Mouse (Mus musculus) heart, embryonic 11.5 days (tissue): Measurements from ENCODE around the gene 4930524B15Rik. TPM values are rescaled to one million over a fixed set of nuclear protein-coding genes. Genes with fewer than 3 reads are reported as not detected.

ENCODE experiments used
- ATAC-seq: fragments of 200-750 bp; cut with Nextera tagmentation; replicated peaks from 2 replicates; pipeline ENCODE4 v1.8.0; 2017; ENCODE audit warnings: moderate library complexity; ENCODE audit not compliant: insufficient number of reproducible peaks, low FRiP score, low TSS enrichment
- H3K27ac ChIP-seq: fragments of 300-500 bp; sonication (generic); 2 replicates; pipeline ENCODE4 v1.5.1; 2014; ENCODE audit warnings: mild to moderate bottlenecking, low read depth, low read length
- H3K27me3 ChIP-seq: fragments of 300-500 bp; sonication (generic); 2 replicates; pipeline ENCODE4 v1.6.1; 2014; ENCODE audit warnings: mild to moderate bottlenecking, low read length, mixed read lengths; ENCODE audit not compliant: control insufficient read depth, insufficient read depth
- H3K36me3 ChIP-seq: fragments of 300-500 bp; sonication (generic); 2 replicates; pipeline ENCODE4 v1.6.1; 2014; ENCODE audit warnings: mild to moderate bottlenecking, low read length, moderate library complexity, mixed read lengths; ENCODE audit not compliant: control insufficient read depth, insufficient read depth
- H3K4me1 ChIP-seq: fragments of 300-500 bp; sonication (generic); 2 replicates; pipeline ENCODE4 v1.6.1; 2014; ENCODE audit warnings: low read length; ENCODE audit not compliant: control insufficient read depth, insufficient read depth
- H3K4me2 ChIP-seq: fragments of 300-500 bp; sonication (generic); 2 replicates; pipeline ENCODE4 v1.6.1; 2014; ENCODE audit warnings: mild to moderate bottlenecking, moderate library complexity
- H3K4me3 ChIP-seq: fragments of 300-500 bp; sonication (generic); 2 replicates; pipeline ENCODE4 v1.5.1; 2014; ENCODE audit warnings: low read depth, low read length
- H3K9ac ChIP-seq: fragments of 300-500 bp; sonication (generic); 2 replicates; pipeline ENCODE4 v1.6.1; 2014; ENCODE audit warnings: mild to moderate bottlenecking, low read depth, low read length, moderate library complexity
- H3K9me3 ChIP-seq: fragments of 300-500 bp; sonication (generic); replicated peaks from 2 replicates; pipeline ENCODE4 v1.6.1; 2016; ENCODE audit warnings: low read length; ENCODE audit not compliant: control insufficient read depth
- WGBS: fragments of 180-500 bp; shearing (Covaris S2); extraction: QIAGEN DNeasy Blood & Tissue Kit; methylation state at CpG from one replicate; pipeline ENCODE4 v1.1.7; 2014; ENCODE audit not compliant: insufficient replicate concordance; 5-methylcytosine and 5-hydroxymethylcytosine counted together
- polyA plus RNA-seq: library from polyadenylated mRNA; unstranded; fragments of >200 nt; fragmentation: Nextera tagmentation; extraction: Ambion mirVana; gene quantifications from 2 replicates; pipeline ENCODE4 v1.2.1, GENCODE M21; 2014

Gene 4930524B15Rik
- polyA plus RNA-seq, result 0.26 TPM in 1 of 2 replicates, not detected in the other

GRCm38 (mm10) chr11:31965256-31966134 is at the start of gene 4930524B15Rik:
4930524B15Rik (plus strand) TSS chr11:31965592.
- 32% methylated on average over 49 of the region's 49 CpGs for WGBS
- peak; percentile 63 for ATAC-seq
- peak within 1 kb of the TSS; percentile 38 for H3K4me3 ChIP-seq
- no peaks in the 10 kb centered on the region for H3K27me3 ChIP-seq
- peak within 1 kb of the TSS; percentile 77 for H3K4me2 ChIP-seq
- H3K27ac ChIP-seq, result no peak within 1 kb of the TSS
- no peaks in the 10 kb centered on the region for H3K36me3 ChIP-seq
- peak within 1 kb of the TSS; percentile 77 for H3K9ac ChIP-seq
- H3K9me3 ChIP-seq, result no peaks in the 10 kb centered on the region
- H3K4me1 ChIP-seq, result peaks cover 4% of the 10 kb centered on the region; the same call in 1 of the 2 replicates

DNA sequence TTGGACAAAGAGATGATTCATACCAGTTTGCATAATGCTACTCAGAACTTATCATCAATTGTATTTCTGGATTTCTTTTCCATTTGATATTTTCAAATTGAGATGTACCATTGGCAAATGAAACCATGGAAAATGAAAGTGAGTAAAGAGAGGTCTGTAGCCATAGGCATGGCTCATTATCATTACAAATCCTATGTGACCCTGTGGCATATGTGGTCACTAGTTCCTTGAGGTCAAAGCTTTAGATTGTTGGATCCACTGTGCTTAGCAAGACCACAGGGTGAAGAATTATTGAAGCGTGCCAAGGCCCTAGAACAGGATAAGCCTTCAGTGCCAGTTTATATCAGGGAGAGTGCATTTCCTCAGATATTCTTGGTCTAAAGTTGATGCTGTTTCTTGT is 47.6 kb upstream of the 4930524B15Rik start:
- no peaks in the 10 kb centered on the region for H3K27me3 ChIP-seq
- H3K4me3 ChIP-seq, result no peak overlapping the region
- H3K4me2 ChIP-seq, result no peak overlapping the region
- peaks cover 4% of the 10 kb centered on the region; the same call in 1 of the 2 replicates for H3K4me1 ChIP-seq
- ATAC-seq, result no peak
- H3K9me3 ChIP-seq, result no peaks in the 10 kb centered on the region
- peaks cover 4% of the 10 kb centered on the region; the same call in 1 of the 2 replicates for H3K36me3 ChIP-seq
- 95% methylated on average over 1 of the region's 1 CpGs for WGBS
- H3K9ac ChIP-seq, result no peak overlapping the region
- no peak overlapping the region for H3K27ac ChIP-seq

DNA sequence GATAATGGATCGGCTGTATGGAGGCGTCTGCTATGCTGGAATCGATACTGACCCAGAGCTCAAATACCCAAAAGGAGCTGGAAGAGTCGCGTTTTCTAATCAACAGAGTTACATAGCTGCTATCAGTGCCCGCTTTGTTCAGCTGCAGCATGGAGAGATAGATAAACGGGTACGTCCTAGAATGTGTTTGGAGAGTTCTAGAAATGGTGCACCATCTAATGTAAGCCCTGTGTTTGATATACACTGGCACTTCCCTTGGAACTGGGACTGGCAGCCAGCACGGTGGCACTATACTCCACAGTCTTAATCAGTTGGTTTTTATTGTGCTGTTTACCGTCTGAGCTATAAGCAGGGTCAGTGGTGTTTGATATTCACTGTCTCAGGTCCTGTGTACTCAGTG is 35.3 kb upstream of the 4930524B15Rik start:
- Histone ChIP-seq H3K4me3 (no peak overlapping the region), H3K4me1 (no peaks in the 10 kb centered on the region), H3K9ac (no peak overlapping the region), H3K4me2 (no peak overlapping the region), H3K27ac (no peak overlapping the region), H3K27me3 (no peaks in the 10 kb centered on the region), H3K36me3 (peaks cover 28% of the 10 kb centered on the region), H3K9me3 (no peaks in the 10 kb centered on the region)
- no peak for ATAC-seq
- WGBS, result 88% methylated on average over 10 of the region's 10 CpGs

- Histone ChIP-seq H3K4me2 (no peak overlapping the region), H3K27ac (no peak overlapping the region), H3K27me3 (no peaks in the 10 kb centered on the region), H3K9me3 (no peaks in the 10 kb centered on the region), H3K4me3 (no peak overlapping the region), H3K4me1 (peaks cover 8% of the 10 kb centered on the region; the same call in 1 of the 2 replicates), H3K9ac (no peak overlapping the region), H3K36me3 (peaks cover 5% of the 10 kb centered on the region)
- 24% methylated on average over 4 of the region's 4 CpGs for WGBS
- ATAC-seq, result peak; percentile 57; the same call in 1 of the 2 replicates
These were observed 29.7 kb upstream of the 4930524B15Rik start for GRCm38 (mm10) chr11:31935652-31936051.

GRCm38 (mm10) chr11:31936910-31937525 is 28.4 kb upstream of the 4930524B15Rik start:
- no peak for ATAC-seq
- Histone ChIP-seq H3K9me3 (no peaks in the 10 kb centered on the region), H3K4me2 (no peak overlapping the region), H3K36me3 (no peaks in the 10 kb centered on the region), H3K27ac (no peak overlapping the region), H3K27me3 (no peaks in the 10 kb centered on the region), H3K4me3 (no peak overlapping the region), H3K4me1 (peaks cover 8% of the 10 kb centered on the region; the same call in 1 of the 2 replicates), H3K9ac (no peak overlapping the region)
- WGBS, result 89% methylated on average over 10 of the region's 10 CpGs

- no peak for ATAC-seq
- Histone ChIP-seq H3K27me3 (no peaks in the 10 kb centered on the region), H3K9me3 (no peaks in the 10 kb centered on the region), H3K4me1 (peaks cover 2% of the 10 kb centered on the region; the same call in 1 of the 2 replicates), H3K27ac (no peak overlapping the region), H3K4me3 (no peak overlapping the region), H3K36me3 (no peaks in the 10 kb centered on the region), H3K9ac (no peak overlapping the region), H3K4me2 (no peak overlapping the region)
- WGBS, result 79% methylated on average over 13 of the region's 13 CpGs
These were observed 24.3 kb upstream of the 4930524B15Rik start for GRCm38 (mm10) chr11:31940898-31941639.

DNA sequence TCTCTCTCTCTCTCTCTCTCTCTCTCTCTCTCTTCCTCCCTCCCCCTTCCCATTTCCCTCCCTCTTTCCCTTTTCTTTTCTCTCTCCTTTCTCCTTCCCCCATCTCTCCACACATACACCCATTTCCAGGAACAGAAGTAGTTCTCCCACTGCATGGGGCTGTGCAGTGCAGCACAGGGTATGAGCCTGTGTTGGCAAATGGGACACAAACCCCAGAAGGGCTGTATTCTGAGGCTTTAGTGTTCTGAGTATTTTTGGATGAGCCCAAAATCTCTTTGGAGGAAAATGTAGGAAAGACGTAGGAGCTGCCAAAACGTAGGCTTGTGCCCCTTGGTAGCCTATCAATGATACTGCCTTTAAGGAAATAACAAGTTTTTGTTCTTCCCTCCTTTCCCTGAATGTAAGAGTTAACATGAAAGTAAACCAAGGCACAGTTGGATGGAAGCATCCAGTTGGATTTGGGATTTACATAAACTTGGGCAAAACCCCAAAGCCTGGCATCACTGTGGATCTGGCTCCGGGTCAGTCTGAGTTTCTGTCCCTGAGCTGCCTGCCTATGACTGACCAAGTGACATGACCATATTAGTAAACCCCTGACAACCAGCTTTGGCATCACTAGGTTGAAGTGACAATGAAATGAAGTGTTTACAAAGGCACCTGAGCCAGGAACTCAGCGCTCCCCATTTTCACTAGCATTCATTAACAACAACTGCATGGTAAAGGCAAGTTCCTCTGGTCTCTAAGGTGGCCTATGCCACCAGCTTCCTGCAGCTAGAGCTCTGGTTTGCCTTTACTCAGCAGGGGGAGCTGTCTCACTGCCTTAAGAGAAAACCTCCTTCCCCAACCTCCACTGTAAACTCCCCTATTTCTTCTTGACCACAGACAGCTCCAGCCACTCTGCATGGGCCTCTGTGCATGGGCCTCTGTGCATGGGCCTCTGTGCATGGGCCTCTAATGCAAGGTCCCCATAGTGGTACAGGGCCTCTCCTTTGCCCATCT is 23.5 kb upstream of the 4930524B15Rik start:
- Histone ChIP-seq H3K27me3 (no peaks in the 10 kb centered on the region), H3K27ac (no peak overlapping the region), H3K9ac (no peak overlapping the region), H3K9me3 (no peaks in the 10 kb centered on the region), H3K4me1 (no peaks in the 10 kb centered on the region), H3K4me3 (no peak overlapping the region), H3K4me2 (no peak overlapping the region), H3K36me3 (no peaks in the 10 kb centered on the region)
- WGBS, result 69% methylated on average over 4 of the region's 4 CpGs
- no peak for ATAC-seq
